Mouse (Mus musculus) kidney, adult 2 months (tissue): ENCODE results near the gene Clec4d. TPM values are rescaled to one million over a fixed set of nuclear protein-coding genes. Genes with fewer than 3 reads are reported as not detected.

Experiments
- DNase-seq: peaks from one replicate; pipeline ENCODE4 v3.0.0; 2021
- H3K27ac ChIP-seq: fragments of 200-500 bp; 2 replicates; pipeline ENCODE4 v1.5.1; 2012; ENCODE audit warnings: low read depth, low read length, control low read depth, inconsistent platforms; ENCODE audit not compliant: insufficient read depth
- H3K27me3 ChIP-seq: fragments of 200-500 bp; replicated peaks from 2 replicates; pipeline ENCODE4 v1.6.1; 2012; ENCODE audit warnings: mild to moderate bottlenecking, moderate library complexity, low read length, inconsistent platforms; ENCODE audit not compliant: control insufficient read depth, insufficient read depth
- H3K36me3 ChIP-seq: fragments of 200-500 bp; 2 replicates; pipeline ENCODE4 v1.6.1; 2012; ENCODE audit warnings: mild to moderate bottlenecking, moderate library complexity, low read length, inconsistent platforms; ENCODE audit not compliant: control insufficient read depth, insufficient read depth
- H3K4me1 ChIP-seq: fragments of 200-500 bp; 2 replicates; pipeline ENCODE4 v1.6.1; 2011; ENCODE audit warnings: low read length; ENCODE audit not compliant: control insufficient read depth, insufficient read depth
- H3K4me3 ChIP-seq: fragments of 200-500 bp; 2 replicates; pipeline ENCODE4 v1.5.1; 2011; ENCODE audit warnings: mild to moderate bottlenecking, low read depth, low read length, control low read depth; ENCODE audit not compliant: insufficient read depth
- CTCF ChIP-seq: fragments of 200-500 bp; conservative IDR thresholded peaks from 2 replicates; pipeline ENCODE4 v1.5.1; 2011; ENCODE audit warnings: low read depth, mild to moderate bottlenecking, control low read depth, low read length, moderate library complexity, mixed read lengths; ENCODE audit not compliant: insufficient read depth, insufficient read length
- POLR2A ChIP-seq: fragments of 200-500 bp; IDR thresholded peaks from one replicate; pipeline ENCODE4 v1.6.1; 2011; ENCODE audit warnings: low read depth, low read length, control low read depth
- whole genome bisulfite sequencing: fragments of 180-500 bp; shearing (Covaris S2); methylation state at CpG from one replicate; pipeline ENCODE4 v1.1.7; 2018; 5-methylcytosine and 5-hydroxymethylcytosine counted together
- polyA plus RNA-seq: library from polyadenylated mRNA; depleted of rRNA; stranded (reverse); fragments of >200 nt; gene quantifications from 2 replicates; pipeline ENCODE4 v1.2.3, GENCODE M21; 2012; rRNA removed

The Clec4d gene
- polyA plus RNA-seq, 1 experiment, result 0.05 TPM

- TF ChIP-seq POLR2A (no peak), CTCF (no peak)
- Histone ChIP-seq H3K36me3 (no peaks in the 10 kb centered on the region), H3K4me1 (no peaks in the 10 kb centered on the region), H3K27ac (no peak within 1 kb of the TSS), H3K4me3 (no peak within 1 kb of the TSS), H3K27me3 (no peaks in the 10 kb centered on the region)
- WGBS, result 90% methylated on average over 2 of the region's 2 CpGs
- DNase-seq, result no peak
These were observed 46.1 kb downstream of the Clec4d start, which contains the start of gene Vmn2r19 for GRCm38 (mm10) chr6:123308033-123308432. Gene Vmn2r19 (plus strand): TSS chr6:123308333.

Other genes with a start within 250 kb of the Clec4d start
- 0.64 and 1.5 TPM in 2 replicates for gene Clec4b1, start 212.1 kb upstream of the Clec4d start, polyA plus RNA-seq
- gene Clec4a2, start 155.7 kb upstream of the Clec4d start, polyA plus RNA-seq, result 0.58 and 2.0 TPM in 2 replicates
- gene Clec4b2, start 89.2 kb upstream of the Clec4d start, polyA plus RNA-seq, result not detected in 2 replicates
- 0.42 and 1.5 TPM in 2 replicates for gene Clec4n, start 32.3 kb upstream of the Clec4d start, polyA plus RNA-seq
- gene Clec4e, start 27.8 kb downstream of the Clec4d start, polyA plus RNA-seq, result 0.03 TPM in 1 of 2 replicates, not detected in the other
- gene Vmn2r19, start 46.2 kb downstream of the Clec4d start, polyA plus RNA-seq, result not detected in 2 replicates
- not detected in 2 replicates for gene Vmn2r20, start 156.0 kb downstream of the Clec4d start, polyA plus RNA-seq